Mouse (Mus musculus) gonadal fat pad, adult 2 months (tissue): ENCODE data around the gene 2510009E07Rik. TPM values are rescaled to one million over a fixed set of nuclear protein-coding genes. Genes with fewer than 3 reads are reported as not detected.

Experiments used
- DNase-seq: peaks from one replicate; pipeline ENCODE4 v3.0.0-alpha.2; 2012; ENCODE audit warnings: low read depth
- polyA plus RNA-seq: library from polyadenylated mRNA; depleted of rRNA; stranded (reverse); fragments of >200 nt; gene quantifications from 2 replicates; pipeline ENCODE4 v1.2.3, GENCODE M21; 2012; rRNA removed

The 2510009E07Rik gene
- polyA plus RNA-seq = 15.7 and 17.9 TPM in 2 replicates

DNA sequence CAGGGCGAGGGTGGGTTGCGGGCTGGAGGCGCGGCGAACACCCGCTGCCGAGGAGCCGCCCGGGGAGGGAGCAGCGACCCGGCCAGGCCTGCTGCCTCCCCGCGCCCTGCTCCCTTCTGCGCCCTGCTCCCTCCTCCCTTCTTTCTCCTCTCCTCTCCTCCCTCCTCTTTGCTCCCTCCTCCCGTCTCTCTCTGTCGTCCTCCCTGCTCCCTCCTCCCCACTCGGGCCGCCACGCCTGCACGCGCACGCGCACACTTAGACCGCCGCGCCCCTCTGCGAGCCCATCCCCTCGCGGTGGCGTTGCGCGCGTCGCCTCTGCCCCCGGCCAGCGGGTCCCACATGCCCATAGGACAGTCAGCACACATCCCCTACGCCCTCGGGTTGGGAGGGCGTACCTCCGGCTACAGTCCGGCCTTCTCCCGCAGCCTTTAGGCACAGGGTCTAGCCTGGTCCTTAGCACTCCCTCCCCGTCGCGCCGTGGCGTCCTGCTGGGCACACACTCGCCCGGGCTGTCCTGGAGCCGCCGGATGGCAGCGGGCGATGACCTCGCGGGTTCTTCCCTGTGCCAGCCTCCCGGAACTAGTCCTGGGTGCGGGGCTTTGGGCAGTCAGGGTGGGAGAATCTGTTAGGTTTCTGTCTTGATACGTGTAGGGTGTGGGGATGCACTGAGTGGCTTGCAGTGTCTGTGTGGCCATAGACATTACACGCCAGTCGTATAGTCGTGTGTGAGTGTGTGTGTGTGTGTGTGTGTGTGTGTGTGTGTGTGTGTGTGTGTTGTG, at the start of gene 2510009E07Rik:
Gene 2510009E07Rik, minus strand, starts transcription at position 203 of the 779 bp plus-strand sequence.
- DNase-seq = no peak

DNA sequence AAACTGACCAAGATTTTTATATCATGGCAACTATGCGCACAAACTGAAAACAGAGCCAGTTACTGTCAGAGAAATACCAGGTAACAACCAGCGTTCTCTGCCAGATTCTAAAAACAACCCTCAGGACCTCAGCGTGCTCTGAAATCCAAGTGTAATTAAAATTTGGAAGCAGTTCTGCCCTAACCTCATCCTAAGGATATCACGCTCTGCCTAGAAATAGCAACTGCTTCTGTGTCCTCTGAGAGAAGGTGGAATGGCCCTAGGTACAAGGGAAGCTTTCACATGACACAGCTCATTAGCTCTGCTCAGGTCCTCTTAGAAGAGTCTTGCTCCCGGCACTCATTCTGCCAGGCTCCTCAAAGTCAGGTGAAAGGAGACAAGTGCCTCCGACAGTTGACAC, 48.9 kb upstream of the 2510009E07Rik start:
- no peak for DNase-seq

GRCm38 (mm10) chr16:21742898-21743297, 48.4 kb upstream of the 2510009E07Rik start:
- no peak for DNase-seq

GRCm38 (mm10) chr16:21742191-21742870, 47.9 kb upstream of the 2510009E07Rik start:
- no peak for DNase-seq

DNA sequence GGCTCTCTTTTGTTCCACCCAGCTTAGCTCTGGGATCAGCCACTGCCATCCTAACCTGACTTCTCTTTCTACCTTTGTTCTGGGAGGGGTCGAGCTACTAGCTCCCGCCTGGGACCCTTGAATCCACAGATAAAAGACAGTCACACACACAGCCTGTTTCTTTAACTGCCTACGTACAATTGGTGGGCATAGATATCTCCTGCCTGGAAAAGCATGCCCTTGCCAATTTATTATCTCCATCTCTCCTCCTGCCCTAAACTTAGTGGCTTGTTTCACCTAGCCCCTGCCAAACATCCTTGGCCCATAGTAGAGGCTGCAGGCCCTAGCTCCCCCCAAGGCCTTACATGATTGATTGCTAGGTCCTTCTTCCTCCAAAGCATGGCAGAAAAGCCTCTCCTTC, 47.1 kb upstream of the 2510009E07Rik start:
- DNase-seq = no peak

GRCm38 (mm10) chr16:21735638-21736037, 41.2 kb upstream of the 2510009E07Rik start:
- no peak for DNase-seq

- DNase-seq = no peak
These were observed 33.5 kb upstream of the 2510009E07Rik start for GRCm38 (mm10) chr16:21727897-21728364.

DNA sequence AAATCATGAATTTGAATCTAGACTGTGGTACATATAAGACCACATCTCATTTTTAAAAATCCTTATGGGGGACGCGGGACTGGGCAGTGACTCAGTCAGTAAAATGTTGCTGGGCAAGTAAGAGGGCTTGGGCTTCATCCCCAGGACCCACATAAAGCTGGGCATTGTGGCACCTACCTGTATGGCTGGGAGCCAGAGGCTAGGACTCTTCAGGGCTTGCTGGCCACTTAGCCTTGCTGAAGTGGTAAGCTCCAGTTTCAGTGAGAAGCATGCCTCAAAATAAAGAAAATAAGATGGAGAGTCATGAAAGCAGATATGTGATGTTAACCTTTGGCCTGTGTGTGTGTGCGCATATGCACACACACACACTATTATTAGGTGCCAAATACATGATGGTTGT, 33.0 kb upstream of the 2510009E07Rik start:
- no peak for DNase-seq

- no peak for DNase-seq
These were observed 29.8 kb upstream of the 2510009E07Rik start for GRCm38 (mm10) chr16:21724261-21724660.

GRCm38 (mm10) chr16:21719770-21720169, 25.3 kb upstream of the 2510009E07Rik start:
- no peak for DNase-seq

DNA sequence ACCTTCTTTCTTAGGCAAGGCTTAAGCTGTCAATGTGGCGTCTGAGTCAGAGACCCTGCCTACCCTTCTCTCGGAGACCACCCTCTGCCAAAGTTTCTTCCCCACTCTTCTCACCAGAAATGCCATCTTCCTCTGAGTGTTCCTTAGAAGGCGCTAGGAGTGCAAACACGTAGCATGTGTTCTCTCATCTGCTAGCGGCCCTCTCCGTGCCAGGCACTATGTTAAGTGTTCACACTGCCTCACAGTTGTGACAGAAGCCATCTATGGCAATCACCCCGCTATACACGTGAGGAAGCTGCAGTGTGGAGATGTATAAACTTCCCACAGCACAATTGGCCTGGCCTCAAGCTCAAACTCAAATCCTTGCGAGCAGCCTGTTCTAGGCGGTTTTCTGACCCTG, 20.1 kb upstream of the 2510009E07Rik start:
- DNase-seq = no peak

- DNase-seq = no peak
These were observed 15.9 kb upstream of the 2510009E07Rik start for GRCm38 (mm10) chr16:21710321-21710720.

DNA sequence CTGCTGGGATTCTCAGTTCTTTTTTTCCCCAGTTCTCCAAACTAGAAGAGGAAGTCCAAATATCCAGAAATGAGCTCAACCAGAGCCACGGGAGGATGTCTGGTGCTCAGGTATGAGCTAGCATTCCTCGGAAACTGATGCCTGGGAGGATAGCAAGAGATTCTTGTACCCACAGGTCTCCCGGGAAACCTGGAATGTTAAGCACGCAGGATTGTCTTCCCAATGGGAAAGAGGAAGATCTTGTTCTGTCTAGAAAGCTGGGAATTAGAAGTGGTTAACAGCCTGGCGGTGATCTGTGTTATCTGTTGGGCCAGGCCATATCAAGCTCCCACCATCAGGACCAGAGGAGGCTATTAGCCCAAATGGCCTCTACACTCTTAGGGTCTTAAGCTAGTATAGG, 10.2 kb upstream of the 2510009E07Rik start:
- DNase-seq = no peak

DNA sequence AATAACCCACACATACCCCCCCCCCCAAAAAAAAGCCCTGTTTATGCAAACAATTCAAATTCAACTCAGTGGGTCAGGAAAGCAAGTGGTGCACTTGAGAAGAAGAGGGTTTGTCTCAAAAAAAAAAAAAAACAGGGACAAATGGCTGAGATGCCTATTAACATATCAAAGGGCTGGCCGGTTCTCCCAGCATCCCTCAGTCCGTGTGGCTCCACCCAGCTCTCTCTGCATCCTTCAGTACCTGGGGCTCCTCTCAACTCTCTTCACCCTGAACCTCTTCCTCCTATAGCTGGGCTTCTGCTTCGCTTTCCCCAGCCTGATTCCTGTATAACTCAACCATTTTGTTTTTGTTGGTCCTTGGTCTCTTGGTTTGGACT, 7.8 kb upstream of the 2510009E07Rik start:
- DNase-seq = no peak

- no peak for DNase-seq
These were observed 7.3 kb upstream of the 2510009E07Rik start for GRCm38 (mm10) chr16:21701611-21702313.

GRCm38 (mm10) chr16:21698136-21698535, 3.7 kb upstream of the 2510009E07Rik start:
- DNase-seq = no peak

- DNase-seq = no peak
These were observed 2.5 kb upstream of the 2510009E07Rik start for GRCm38 (mm10) chr16:21696946-21697345.

DNA sequence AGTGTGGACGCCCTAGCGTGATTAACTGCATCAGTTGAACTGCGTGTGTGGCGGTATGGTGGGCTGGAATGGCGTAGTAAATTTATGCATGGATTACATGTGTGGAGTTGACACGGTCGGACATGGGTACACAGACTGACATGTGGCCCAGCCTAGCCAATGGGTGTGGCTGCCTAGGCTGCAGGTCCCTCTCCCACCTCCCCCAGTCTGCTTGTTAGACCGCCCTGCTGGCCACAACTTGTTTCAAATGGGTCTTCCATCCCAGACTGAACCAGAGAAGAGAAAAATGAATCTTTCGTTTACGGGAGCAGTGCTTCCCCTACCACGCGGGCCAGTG, 745 bp upstream of the 2510009E07Rik start:
- no peak for DNase-seq

GRCm38 (mm10) chr16:21693981-21694462, 443 bp downstream of the 2510009E07Rik start:
- no peak for DNase-seq

- DNase-seq = no peak
These were observed 4.2 kb downstream of the 2510009E07Rik start for GRCm38 (mm10) chr16:21690216-21690755.

DNA sequence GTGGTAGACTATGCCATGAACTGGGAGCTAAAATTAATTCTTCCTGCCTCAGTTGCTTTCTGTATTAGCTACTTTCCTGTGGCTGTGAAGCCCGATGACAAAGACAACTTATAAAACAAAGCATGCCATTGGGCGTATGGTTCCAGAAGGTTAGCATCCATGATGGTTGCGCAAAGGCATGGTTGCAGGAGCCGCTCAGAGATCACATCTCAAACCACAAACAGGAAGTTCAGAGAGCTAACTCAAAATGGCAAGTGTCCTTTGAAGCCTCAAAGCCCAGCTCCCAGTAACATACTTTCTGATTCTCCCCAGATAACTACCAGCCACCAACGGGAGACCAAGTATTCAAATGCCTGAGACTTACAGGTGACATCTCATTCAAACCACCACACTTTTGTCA, 5.3 kb downstream of the 2510009E07Rik start:
- no peak for DNase-seq

- DNase-seq = no peak
These were observed 7.1 kb downstream of the 2510009E07Rik start for GRCm38 (mm10) chr16:21687406-21687805.
